Mouse (Mus musculus) gonadal fat pad, adult 2 months (tissue): ENCODE data around the gene C530008M17Rik. TPM values are rescaled to one million over a fixed set of nuclear protein-coding genes. Genes with fewer than 3 reads are reported as not detected.

Experiments
- DNase-seq: peaks from one replicate; pipeline ENCODE4 v3.0.0-alpha.2; 2012; ENCODE audit warnings: low read depth
- polyA plus RNA-seq: library from polyadenylated mRNA; depleted of rRNA; stranded (reverse); fragments of >200 nt; gene quantifications from 2 replicates; pipeline ENCODE4 v1.2.3, GENCODE M21; 2012

The C530008M17Rik gene
- polyA plus RNA-seq, 1 experiment = 2.1 TPM

- DNase-seq = no peak
These were observed 176.4 kb downstream of the C530008M17Rik start for GRCm38 (mm10) chr5:76832529-76833210.

GRCm38 (mm10) chr5:76837018-76837417 lies 180.7 kb downstream of the C530008M17Rik start:
- no peak for DNase-seq

GRCm38 (mm10) chr5:76839786-76840185 lies 183.5 kb downstream of the C530008M17Rik start:
- DNase-seq = no peak

GRCm38 (mm10) chr5:76841859-76842258 lies 185.5 kb downstream of the C530008M17Rik start:
- no peak for DNase-seq

GRCm38 (mm10) chr5:76843448-76843847 lies 187.1 kb downstream of the C530008M17Rik start:
- no peak for DNase-seq

GRCm38 (mm10) chr5:76843851-76844419 lies 187.6 kb downstream of the C530008M17Rik start:
- DNase-seq = no peak

- no peak for DNase-seq
These were observed 188.4 kb downstream of the C530008M17Rik start for GRCm38 (mm10) chr5:76844618-76845186.

GRCm38 (mm10) chr5:76847106-76847505 lies 190.8 kb downstream of the C530008M17Rik start:
- no peak for DNase-seq

GRCm38 (mm10) chr5:76851316-76851715 lies 195.0 kb downstream of the C530008M17Rik start:
- DNase-seq = no peak

GRCm38 (mm10) chr5:76853549-76853948 lies 197.2 kb downstream of the C530008M17Rik start:
- no peak for DNase-seq

GRCm38 (mm10) chr5:76855829-76856600 lies 199.7 kb downstream of the C530008M17Rik start:
- DNase-seq = no peak

GRCm38 (mm10) chr5:76857103-76858015 lies 201.0 kb downstream of the C530008M17Rik start:
- DNase-seq = no peak

GRCm38 (mm10) chr5:76858444-76858843 lies 202.1 kb downstream of the C530008M17Rik start:
- no peak for DNase-seq

- no peak for DNase-seq
These were observed 210.5 kb downstream of the C530008M17Rik start for GRCm38 (mm10) chr5:76866819-76867218.

GRCm38 (mm10) chr5:76868693-76869286 lies 212.5 kb downstream of the C530008M17Rik start:
- no peak for DNase-seq

GRCm38 (mm10) chr5:76869553-76869952 lies 213.2 kb downstream of the C530008M17Rik start:
- DNase-seq = no peak

- no peak for DNase-seq
These were observed 219.9 kb downstream of the C530008M17Rik start for GRCm38 (mm10) chr5:76876106-76876758.

GRCm38 (mm10) chr5:76884107-76884506 lies 227.8 kb downstream of the C530008M17Rik start:
- DNase-seq = no peak

GRCm38 (mm10) chr5:76887011-76887410 lies 230.7 kb downstream of the C530008M17Rik start:
- peak; percentile 56 for DNase-seq

- DNase-seq = no peak
These were observed 236.3 kb downstream of the C530008M17Rik start for GRCm38 (mm10) chr5:76892608-76893007.
